ENCODE assay signal across 18 mouse cellular contexts in genomic region chr14:101804119-101804518, GRCm38 (mm10).
DNase-seq lines count a peak whose midpoint lies in the region; ATAC-seq lines count a peak whose summit lies in the region.
"Had no signal": no experiment of that assay in that cellular context is flagged by ENCODE, and none has a peak within 500 bp of the region (broad histone marks: within the 10 kb centered on the region; RNA-seq: fewer than 3 reads in every experiment).

No protein-coding gene starts in this region.

- no peaks in the 10 kb centered on the region for H3K36me3 ChIP-seq in heart, embryonic 15.5 days
- no peaks in the 10 kb centered on the region for H3K36me3 ChIP-seq in heart, embryonic 11.5 days (ENCODE audit: control insufficient read depth, insufficient read depth, low read length)
- H3K36me3 ChIP-seq in lung, embryonic 16.5 days (ENCODE audit: control insufficient read depth, insufficient read depth, low read length): no peaks in the 10 kb centered on the region
- no peaks in the 10 kb centered on the region for H3K36me3 ChIP-seq in forebrain, embryonic 15.5 days
- H3K36me3 ChIP-seq: embryonic facial prominence, embryonic 12.5 days; forebrain, embryonic 12.5 days; heart, embryonic 12.5 days; midbrain, embryonic 10.5 days had no signal

- WGBS in heart, embryonic 15.5 days: 72% methylated on average over 4 of the region's 4 CpGs
- WGBS in heart, embryonic 11.5 days (ENCODE audit: insufficient replicate concordance): 75% methylated on average over 4 of the region's 4 CpGs
- 66% methylated on average over 4 of the region's 4 CpGs for WGBS in lung, embryonic 16.5 days
- WGBS in forebrain, embryonic 15.5 days: 81% methylated on average over 4 of the region's 4 CpGs

- no peak overlapping the region for H3K4me3 ChIP-seq in heart, embryonic 15.5 days
- H3K4me3 ChIP-seq in heart, embryonic 11.5 days (ENCODE audit: low read depth, low read length): no peak overlapping the region
- no peak overlapping the region for H3K4me3 ChIP-seq in lung, embryonic 16.5 days (ENCODE audit: low read length)
- no peak overlapping the region for H3K4me3 ChIP-seq in forebrain, embryonic 15.5 days
- H3K4me3 ChIP-seq: embryonic facial prominence, embryonic 12.5 days; forebrain, embryonic 12.5 days; heart, embryonic 12.5 days; left cerebral cortex, adult 2 months; midbrain, embryonic 10.5 days had no signal

- no peak overlapping the region for H3K9ac ChIP-seq in heart, embryonic 15.5 days
- H3K9ac ChIP-seq in heart, embryonic 11.5 days (ENCODE audit: low read depth, low read length): no peak overlapping the region
- H3K9ac ChIP-seq in lung, embryonic 16.5 days (ENCODE audit: low read length): no peak overlapping the region
- H3K9ac ChIP-seq in forebrain, embryonic 15.5 days (replicated peaks): no peak overlapping the region
- H3K9ac ChIP-seq: embryonic facial prominence, embryonic 12.5 days; forebrain, embryonic 12.5 days; heart, embryonic 12.5 days; liver, postnatal 0 days had no signal

- H3K9me3 ChIP-seq in heart, embryonic 15.5 days (replicated peaks): no peaks in the 10 kb centered on the region
- no peaks in the 10 kb centered on the region for H3K9me3 ChIP-seq in heart, embryonic 11.5 days (replicated peaks; ENCODE audit: control insufficient read depth, low read length)
- H3K9me3 ChIP-seq in lung, embryonic 16.5 days (ENCODE audit: control insufficient read depth, low read length): no peaks in the 10 kb centered on the region
- no peaks in the 10 kb centered on the region for H3K9me3 ChIP-seq in forebrain, embryonic 15.5 days
- H3K9me3 ChIP-seq: embryonic facial prominence, embryonic 12.5 days; forebrain, embryonic 12.5 days; heart, embryonic 12.5 days; midbrain, embryonic 10.5 days had no signal

- ATAC-seq in heart, embryonic 15.5 days (replicated peaks; ENCODE audit: insufficient number of reproducible peaks, insufficient read depth, low FRiP score, low read depth): no peak
- no peak for ATAC-seq in heart, embryonic 11.5 days (replicated peaks; ENCODE audit: insufficient number of reproducible peaks, low FRiP score, low TSS enrichment)
- no peak; the same call in 1 of the 2 replicates for ATAC-seq in lung, embryonic 16.5 days (ENCODE audit: low read depth)
- peak; percentile 88 for ATAC-seq in megakaryocyte, adult 5-6 weeks (ENCODE audit: poor library complexity, severe bottlenecking)
- ATAC-seq in forebrain, embryonic 15.5 days (replicated peaks): no peak
- ATAC-seq: inflammation-experienced regulatory T-cells, adult 6 months; liver, postnatal 0 days had no signal

- DNase-seq in lung, postnatal 36 days: no peak
- DNase-seq in left cerebral cortex, postnatal 25 days (ENCODE audit: low spot score in 2 of 2): no peak
- DNase-seq: B cell, adult 2 months; cerebellum, postnatal 36 days; gastrocnemius, postnatal 10 days; liver, postnatal 0 days; thymus, postnatal 25 days had no signal

- peaks cover 8% of the 10 kb centered on the region for H3K4me1 ChIP-seq in heart, embryonic 15.5 days (replicated peaks)
- peaks cover 5% of the 10 kb centered on the region for H3K4me1 ChIP-seq in heart, embryonic 11.5 days (ENCODE audit: control insufficient read depth, insufficient read depth, low read length)
- peaks cover 20% of the 10 kb centered on the region for H3K4me1 ChIP-seq in lung, embryonic 16.5 days (replicated peaks; ENCODE audit: control insufficient read depth, insufficient read depth, low read length)
- no peaks in the 10 kb centered on the region for H3K4me1 ChIP-seq in forebrain, embryonic 15.5 days
- H3K4me1 ChIP-seq: forebrain, embryonic 12.5 days had no signal

- no peaks in the 10 kb centered on the region for H3K27me3 ChIP-seq in heart, embryonic 15.5 days
- no peaks in the 10 kb centered on the region for H3K27me3 ChIP-seq in heart, embryonic 11.5 days (ENCODE audit: control insufficient read depth, insufficient read depth, low read length)
- H3K27me3 ChIP-seq in lung, embryonic 16.5 days (ENCODE audit: control insufficient read depth, insufficient read depth, low read depth, low read length): no peaks in the 10 kb centered on the region
- H3K27me3 ChIP-seq in forebrain, embryonic 15.5 days: no peaks in the 10 kb centered on the region
- H3K27me3 ChIP-seq: embryonic facial prominence, embryonic 12.5 days; forebrain, embryonic 12.5 days; heart, embryonic 12.5 days had no signal

- no peak overlapping the region for H3K4me2 ChIP-seq in heart, embryonic 15.5 days
- H3K4me2 ChIP-seq in heart, embryonic 11.5 days: no peak overlapping the region
- no peak overlapping the region for H3K4me2 ChIP-seq in lung, embryonic 16.5 days (ENCODE audit: low read depth, low read length)
- H3K4me2 ChIP-seq in forebrain, embryonic 15.5 days (replicated peaks): no peak overlapping the region
- H3K4me2 ChIP-seq: embryonic facial prominence, embryonic 12.5 days; forebrain, embryonic 12.5 days; heart, embryonic 12.5 days had no signal

- H3K27ac ChIP-seq in heart, embryonic 15.5 days: 0 out of 2 replicates have a peak overlapping the region, but pooled peaks have one; percentile 12
- H3K27ac ChIP-seq in heart, embryonic 11.5 days (ENCODE audit: low read depth, low read length): no peak overlapping the region
- peak overlapping the region; percentile 82 for H3K27ac ChIP-seq in lung, embryonic 16.5 days (ENCODE audit: low read length)
- no peak overlapping the region for H3K27ac ChIP-seq in forebrain, embryonic 15.5 days (replicated peaks)
- H3K27ac ChIP-seq: embryonic facial prominence, embryonic 12.5 days; forebrain, embryonic 12.5 days; left cerebral cortex, adult 2 months; midbrain, embryonic 10.5 days had no signal

- intact Hi-C loops in left cerebral cortex, postnatal 25 days (cut with DNase I): no loop called here

Comparison
In these comparisons a context has a peak if more than half of its experiments do, and no peak if none do; other contexts are left out.
1. H3K27ac ChIP-seq: peak in heart, embryonic 15.5 days (single experiment) and lung, embryonic 16.5 days (single experiment); none in heart, embryonic 11.5 days (single experiment) and forebrain, embryonic 15.5 days (single experiment).